Mouse (Mus musculus) cerebellum, adult (tissue): ENCODE results near the gene Bmpr1a.

Experiments
- ATAC-seq: cut with Nextera tagmentation; 2 replicates; pipeline ENCODE4 v1.9.2; 2017; ENCODE audit warnings: mild to moderate bottlenecking, moderate library complexity, mixed read lengths; ENCODE audit not compliant: insufficient number of reproducible peaks, low FRiP score, low TSS enrichment

Bmpr1a gene

DNA sequence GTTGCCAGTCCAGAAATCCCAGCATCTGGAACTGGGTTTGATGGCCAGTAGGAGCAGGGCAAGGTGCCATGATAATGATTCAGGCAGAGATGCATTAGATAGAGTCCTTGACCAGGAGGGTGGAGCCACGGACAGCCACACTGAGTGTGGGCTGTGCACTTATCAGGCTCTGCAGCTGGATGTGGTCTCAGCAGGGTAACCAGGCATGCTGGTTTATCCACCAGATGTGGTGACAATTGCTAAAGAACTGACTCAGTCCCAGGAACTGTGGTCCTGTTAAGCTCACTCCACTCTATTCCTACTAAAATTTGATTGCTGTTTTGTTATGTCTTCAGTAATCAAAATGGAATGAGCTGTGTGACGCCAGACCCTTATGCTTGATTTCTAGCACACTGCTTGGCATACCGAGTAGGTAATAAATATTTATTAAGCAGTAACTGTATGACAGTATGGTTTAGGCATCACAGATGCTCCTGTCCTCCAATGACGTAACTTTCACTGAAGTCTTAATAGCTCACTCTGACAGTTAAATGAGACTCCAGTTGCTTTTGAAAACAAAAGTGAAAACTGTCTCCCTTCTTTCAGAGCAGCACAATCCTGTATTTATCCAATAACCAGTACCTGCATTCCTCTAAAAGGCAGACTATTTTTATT is 5.2 kb upstream of the Bmpr1a start:
- no peak for ATAC-seq

DNA sequence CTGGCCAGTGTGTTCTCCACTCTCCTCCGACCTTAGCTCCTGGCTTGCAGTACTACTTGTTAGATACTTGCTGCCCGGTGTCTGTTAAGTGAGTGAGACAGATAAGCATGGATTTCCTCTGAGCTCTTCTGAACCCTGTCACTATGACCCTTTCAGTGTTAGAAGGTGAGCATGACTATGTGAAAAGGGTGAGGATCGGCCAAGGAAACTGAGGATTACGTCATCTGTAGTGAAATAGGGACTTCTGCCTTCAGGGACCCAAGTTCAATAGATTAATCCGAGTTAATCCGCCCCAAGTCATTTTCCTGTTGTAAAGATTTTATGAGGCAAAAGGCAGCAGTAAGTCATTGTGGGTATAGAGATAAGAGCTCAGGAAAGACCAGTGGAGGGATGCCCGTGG is 2.2 kb upstream of the Bmpr1a start:
- ATAC-seq, result no peak

DNA sequence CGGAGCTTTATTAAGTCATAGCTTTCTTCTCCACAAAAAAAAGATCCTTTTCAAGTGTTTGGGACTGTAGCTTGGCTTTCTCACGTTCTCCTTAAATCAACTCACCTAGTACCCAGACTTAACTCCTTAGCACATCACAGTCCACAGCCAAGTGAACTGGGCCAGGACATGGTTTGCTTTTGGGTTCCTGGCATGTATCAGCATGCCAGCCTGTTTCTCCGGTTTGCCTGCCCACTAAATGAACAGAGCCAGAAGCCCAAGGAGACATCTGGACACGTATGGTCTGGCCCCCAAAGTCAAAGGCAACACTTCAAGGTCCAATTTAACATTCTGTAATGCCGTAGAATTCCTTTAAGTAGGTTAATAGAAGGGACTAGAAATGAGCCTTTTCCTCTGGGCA is 1.2 kb upstream of the Bmpr1a start:
- no peak for ATAC-seq

DNA sequence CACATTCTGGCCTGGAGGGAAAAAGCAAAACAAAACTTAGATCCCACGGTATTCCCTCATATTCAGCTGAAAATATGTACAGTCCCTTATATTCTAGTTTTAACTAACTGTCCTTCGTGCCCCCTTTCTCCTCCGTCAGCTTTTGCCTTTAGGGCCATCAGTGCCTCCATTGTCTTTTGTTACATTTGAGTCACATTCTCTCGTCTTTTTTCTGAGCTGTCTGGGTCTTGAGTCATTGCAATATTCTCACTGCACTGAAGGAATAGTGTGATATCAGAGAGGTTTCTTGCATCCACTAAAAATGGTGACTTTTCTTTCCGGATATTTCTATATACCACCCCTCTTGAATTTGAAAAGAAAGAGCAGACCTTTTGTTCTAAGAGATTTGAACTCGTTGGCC is 618 bp upstream of the Bmpr1a start:
- ATAC-seq, result no peak

DNA sequence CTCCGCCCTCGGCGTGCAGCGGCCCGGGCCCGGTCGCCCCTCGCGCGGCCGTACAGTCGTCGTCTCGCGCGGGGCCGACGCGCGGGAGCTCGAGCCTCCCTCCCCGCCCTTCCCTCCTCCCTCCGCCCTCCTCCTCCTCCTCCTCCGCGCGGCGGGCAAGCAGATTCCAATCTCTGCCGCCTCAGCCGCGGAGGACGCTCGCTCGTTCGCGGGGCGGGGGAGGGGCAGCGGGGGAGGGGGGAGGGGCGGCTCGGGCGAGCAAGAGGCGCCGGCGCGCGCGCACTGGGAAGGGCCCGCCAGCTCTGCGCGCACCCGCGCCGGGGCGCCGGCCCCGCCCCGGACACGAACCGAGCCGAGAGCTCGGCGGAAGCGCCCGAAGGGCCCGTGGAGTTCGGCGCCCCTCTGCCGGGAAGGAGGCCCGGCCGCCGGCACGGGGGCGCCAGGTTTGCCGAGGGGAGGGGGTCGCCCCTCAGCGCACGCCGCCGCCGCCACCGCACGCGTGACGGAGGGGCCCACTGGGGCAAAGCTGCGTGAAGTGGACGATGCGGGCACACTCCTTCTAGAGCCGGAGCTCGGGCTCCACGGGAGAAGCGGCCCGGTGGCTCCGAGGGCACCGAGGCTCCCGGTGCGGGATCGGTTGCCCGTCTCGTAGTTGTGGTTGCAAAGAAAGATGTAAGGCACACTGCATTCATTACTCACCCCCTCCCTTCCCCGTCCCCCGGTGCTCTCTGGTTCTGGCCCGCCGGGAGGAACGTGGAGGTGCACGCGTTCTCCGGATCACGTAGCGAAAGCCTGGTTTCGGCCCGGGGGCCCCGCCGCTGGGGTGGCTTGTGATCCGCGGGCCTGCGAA is 441 bp downstream of the Bmpr1a start:
- peak; percentile 86 for ATAC-seq

DNA sequence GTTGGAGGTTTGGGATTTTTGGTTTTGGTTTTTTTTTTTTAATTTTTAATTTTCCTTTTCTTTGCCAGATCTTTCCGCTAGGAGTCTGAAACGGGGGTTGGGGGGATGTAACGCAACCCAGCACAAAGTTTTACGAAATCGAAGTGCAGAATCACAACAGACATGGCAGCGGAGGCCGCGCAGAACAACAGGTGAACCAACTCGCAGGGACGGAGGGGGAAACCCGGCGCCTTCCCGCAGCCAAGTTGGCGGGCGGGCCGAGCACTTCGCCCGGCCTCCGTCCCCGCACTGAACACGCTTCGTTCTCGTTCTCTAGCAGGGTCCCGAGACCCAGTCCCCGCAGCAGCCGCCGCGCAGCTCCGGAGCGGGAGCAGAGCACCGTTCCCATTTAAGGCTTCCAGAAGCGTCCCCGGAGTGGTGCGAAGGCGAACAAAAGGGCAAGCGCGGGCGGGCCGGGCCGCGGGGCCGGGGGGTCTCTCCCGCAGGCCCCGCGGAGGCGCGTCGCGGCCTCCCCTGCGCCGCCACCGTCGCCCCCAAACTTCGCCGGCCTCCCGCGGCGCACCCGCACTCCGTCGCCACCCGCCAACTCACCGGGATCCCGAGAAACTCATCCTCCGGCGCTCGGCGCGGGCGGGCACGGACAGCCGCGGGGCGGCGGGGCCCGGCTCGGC is 1.2 kb downstream of the Bmpr1a start:
- peak; percentile 7; the same call in 1 of the 2 replicates for ATAC-seq

DNA sequence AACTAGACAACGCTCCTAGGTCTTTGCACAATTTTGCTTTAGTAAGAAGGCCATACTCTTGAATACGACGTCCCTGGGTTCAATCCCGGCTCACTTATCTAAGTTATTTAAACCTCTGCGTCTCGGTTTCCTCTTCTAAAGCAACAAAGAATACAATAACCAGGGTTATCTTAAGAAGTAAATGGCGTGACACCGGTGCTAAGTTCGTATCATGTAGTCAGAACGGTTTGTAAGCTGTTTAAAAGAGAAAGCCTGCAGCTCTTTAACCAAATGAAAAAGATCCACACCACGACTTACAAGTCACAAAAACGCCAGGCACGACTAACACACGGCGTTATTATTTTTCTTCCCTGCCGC is 1.7 kb downstream of the Bmpr1a start:
- ATAC-seq, result no peak

DNA sequence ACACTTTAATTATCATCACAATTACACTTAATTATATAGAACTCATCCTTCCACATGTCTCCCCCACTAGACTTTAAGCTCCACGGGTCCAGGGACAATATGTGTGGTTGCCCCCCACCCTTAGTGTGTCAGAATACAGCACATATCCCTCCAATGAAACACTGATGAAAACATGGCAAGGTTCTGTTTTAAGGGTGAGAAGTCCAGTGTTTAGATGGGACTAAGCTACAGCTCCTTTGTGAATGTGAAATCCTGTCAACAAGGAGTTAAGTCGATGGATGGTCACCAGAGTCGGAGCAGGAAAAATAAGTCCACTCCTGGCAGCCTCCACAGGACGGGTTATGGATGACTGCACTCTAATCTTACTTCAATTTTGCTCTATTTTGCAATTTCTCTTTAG is 2.8 kb downstream of the Bmpr1a start:
- ATAC-seq, result no peak

DNA sequence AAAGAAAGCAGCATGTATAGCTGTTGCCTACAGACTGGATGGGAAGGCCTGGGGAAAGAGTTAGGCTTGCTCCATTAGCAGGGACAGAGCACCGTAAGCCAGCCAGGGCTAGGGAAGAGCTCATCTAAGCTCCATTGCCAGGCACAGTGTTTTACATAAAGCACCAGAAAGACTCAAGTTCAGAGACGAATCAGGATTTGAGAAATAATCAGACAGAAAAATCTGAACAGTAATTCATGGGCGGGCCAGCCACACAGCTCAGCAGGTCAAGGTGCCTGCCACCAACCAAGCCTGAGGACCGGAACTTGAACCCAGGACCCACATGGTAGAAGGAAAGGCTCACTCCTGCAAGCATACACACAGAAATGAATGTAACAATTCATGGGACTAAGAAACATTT is 3.5 kb downstream of the Bmpr1a start:
- ATAC-seq, result no peak

DNA sequence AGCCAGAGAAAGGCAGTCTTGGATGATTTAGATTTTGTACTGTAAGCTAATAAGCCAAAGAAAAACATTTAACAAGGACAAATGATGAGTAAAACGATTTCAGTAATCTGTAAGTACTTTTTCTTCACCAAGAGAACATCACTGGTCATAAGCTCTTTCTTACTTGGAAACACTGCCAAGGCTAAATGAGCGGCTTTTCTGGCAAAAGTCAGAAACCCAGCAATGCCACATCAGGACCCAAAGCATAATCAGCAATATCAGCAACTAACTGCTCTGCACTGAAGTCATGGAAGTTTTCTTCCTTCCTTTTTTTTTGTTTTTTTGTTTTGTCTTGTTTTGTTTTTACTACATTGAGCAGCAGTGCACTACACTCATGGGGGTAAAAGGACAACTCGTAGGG is 5.8 kb downstream of the Bmpr1a start:
- ATAC-seq, result no peak

DNA sequence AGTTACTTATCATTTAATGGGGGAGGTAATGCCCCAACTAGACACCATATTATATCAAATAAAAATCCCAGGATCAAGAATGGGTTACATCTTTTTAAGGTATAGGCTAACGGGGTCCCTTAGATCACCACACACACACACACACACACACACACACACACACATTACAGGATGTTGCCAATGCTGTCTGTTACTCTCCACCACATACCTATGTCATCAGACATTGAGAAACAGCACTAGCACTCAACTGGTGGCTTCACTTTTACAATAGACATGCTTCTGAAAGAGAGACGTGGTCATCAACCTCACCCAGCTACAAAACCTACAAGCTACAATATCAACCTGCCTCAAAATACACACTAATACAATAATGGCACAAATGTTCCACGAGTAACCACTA is 9.5 kb downstream of the Bmpr1a start:
- no peak for ATAC-seq

DNA sequence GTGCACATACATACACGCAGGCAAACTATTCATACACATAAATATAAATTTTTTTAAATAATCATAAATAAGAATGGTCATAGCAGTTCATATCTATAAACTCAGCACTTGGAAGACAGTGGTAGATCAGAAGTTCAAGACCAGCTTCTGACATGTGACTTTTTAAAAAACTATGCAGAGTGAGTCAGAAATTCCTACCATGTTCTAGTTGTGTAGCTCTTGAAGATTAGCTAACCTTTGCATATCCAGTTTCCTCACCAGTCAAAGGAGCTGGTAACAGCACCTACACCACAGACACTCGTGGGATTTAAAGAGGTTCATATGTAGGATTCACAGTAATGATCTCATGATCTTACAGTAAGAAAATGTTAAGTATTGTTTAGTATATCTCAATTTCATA is 10.5 kb downstream of the Bmpr1a start:
- no peak for ATAC-seq

DNA sequence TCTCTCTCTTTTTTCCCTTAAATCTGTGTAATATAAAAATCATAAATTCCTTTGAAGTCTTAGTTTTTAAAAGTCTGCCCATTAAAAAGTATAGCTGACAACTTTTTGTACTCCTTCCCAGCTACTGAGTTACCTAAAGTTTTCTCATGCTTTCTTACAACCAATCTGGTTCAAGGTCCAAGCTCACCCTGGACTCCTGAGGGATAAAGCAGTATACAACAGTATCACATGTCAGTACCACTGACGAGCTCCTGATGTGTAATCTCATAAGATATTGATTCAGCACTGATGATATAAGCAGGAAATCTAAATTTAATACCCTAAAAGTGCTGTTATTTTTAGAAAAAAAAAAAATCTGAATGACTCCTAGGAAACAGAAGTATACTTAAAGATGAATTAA is 12.2 kb downstream of the Bmpr1a start:
- no peak for ATAC-seq

DNA sequence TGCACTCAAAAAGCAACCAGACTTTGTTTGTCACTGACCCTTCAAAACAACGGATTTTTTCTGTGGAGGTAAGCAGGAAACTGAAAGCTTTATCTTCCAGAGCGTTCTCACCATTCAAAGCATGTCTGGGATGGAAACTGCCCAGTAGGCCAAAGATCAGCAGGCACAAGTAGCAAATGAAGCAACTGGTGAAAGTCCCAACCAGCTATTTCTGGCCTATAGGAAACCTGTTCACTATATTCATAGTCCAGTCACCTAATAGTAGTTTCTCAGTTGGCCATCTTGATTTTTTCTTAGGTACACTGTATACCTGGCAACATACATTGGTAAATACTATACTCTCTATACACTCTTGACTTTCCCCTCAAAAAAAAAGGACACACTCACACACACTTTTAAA is 13.2 kb downstream of the Bmpr1a start:
- ATAC-seq, result no peak

DNA sequence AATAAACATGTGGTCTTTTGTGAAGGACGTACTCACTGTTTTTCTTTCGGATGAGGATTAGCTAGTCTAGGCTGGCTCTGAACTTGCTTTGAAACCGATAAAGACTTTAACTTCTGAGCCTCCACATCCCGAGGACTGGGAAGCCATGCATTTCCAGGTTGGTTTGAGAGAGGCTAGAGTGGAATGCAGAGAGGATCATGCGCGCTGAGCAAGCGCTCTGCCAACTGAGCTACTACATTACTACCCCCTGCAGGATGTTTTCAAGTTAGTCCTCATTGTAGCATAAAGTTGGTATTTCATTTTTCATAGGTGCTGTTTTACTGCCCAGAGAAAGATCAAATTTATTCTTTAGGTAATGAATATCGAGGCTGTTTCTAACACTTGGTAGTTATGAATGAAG is 17.0 kb downstream of the Bmpr1a start:
- no peak for ATAC-seq

DNA sequence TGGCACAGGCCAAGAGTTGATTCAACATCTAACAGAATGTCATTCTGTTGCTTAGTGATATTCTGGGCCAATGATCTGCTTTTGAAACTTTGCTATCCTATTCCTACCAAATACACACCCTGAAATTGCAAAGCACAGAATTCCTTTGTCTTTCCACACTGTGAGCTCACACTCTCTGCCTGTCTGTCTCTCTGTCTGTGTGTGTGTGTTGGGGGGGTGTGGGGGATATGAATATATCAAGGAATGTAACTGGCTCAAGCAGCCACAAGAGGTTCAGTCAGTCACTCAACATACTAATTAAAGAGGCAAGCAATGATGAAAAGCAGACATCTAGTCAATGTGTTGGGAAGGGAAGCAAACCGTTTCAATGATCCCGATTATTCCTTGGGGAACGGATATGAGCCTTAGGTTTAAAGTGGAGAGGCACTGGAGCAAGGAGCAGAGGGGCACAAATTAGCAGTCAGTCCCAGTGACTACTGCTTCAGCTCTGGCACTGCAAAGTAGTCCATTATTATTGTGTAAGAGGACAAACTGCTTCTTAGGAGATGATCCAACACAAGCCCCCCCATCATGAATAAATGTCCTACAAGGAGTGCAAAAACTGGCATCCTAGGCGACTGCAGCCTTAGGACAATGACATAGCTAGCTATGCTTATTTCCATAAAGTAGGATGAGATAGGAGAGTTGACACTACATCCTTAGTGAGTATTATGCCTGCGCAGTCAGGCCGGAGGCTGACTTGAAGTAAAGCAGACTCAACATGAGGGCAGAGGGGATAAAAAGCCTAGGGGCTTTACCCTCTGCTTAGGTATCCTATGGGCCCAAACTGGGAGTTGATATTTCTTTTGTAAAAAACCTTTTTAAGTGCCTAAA is 19.4 kb downstream of the Bmpr1a start:
- no peak for ATAC-seq

DNA sequence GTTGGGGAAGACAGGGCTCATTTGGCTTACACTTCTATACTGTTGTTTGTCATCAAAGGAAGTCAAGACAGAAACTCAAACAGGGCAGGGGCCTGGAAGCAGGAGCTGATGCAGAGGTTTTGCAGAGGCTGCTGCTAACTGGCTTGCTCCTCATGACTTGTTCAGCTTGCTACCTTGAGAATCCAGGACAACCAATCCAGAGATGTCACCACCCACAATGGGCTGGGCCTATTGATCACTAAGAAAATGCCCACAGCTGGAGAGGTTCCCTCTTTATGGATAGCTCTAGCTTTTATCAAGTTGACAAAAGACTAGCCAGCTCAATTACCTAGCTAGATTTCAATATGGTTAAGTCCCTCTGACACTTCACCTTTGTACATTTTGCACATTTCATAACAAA is 31.6 kb downstream of the Bmpr1a start:
- ATAC-seq, result no peak

DNA sequence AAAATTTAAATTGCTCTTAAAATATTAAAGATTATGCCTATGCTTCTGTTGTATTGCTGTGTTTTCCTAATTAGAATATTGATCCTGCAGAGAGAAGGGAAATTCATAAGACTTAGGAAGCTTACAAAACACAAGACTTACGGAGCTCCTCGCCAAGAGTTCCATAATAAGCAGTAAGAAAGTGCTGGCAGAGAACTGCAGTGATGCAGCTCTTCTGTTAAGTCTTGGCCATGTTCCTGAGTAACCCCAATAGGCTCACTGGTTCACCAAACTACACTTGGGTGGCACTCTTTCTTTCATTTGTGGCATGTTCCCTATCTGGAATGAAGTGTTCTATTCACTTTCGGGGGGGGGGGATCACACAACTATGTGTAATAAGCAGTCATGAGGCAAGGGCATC is 36.9 kb downstream of the Bmpr1a start:
- ATAC-seq, result no peak

DNA sequence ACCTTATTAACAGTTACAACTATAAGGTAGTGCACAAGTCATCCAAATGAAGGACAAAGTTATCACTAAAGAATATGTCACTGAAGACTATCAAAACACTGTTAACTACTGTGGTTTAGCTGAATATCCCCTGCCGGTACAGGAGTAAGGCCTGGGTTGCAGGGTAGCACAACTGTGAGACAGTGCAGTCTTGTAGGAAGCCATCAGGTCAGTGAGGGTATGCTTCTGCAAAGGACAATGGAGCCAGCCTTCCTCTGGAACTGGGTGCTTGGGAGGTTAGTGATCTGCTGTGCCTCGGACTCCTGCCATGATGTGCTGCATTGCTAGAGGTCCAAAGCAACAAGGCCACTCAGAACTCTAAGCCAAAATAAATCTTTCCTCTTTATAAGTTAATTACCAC is 43.8 kb downstream of the Bmpr1a start:
- no peak for ATAC-seq

DNA sequence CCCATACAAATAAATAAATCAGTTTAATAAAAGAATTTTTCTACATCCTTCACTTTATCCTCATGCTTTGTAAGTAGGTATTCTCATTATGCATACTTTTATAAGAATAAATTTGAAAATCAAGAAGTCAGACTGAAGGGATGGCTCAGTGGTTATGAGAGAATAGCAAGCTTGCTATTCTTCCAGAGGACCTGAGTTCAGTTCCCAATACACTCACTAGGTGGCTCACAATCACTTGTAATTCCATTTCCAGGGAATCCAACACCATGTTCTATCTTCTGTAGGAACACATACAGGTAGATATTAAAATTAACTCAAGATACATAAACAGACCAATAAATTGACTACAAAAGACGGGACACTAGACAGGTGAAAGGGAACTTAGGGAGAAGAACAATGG is 44.3 kb downstream of the Bmpr1a start:
- ATAC-seq, result peak; percentile 74; the same call in 1 of the 2 replicates

DNA sequence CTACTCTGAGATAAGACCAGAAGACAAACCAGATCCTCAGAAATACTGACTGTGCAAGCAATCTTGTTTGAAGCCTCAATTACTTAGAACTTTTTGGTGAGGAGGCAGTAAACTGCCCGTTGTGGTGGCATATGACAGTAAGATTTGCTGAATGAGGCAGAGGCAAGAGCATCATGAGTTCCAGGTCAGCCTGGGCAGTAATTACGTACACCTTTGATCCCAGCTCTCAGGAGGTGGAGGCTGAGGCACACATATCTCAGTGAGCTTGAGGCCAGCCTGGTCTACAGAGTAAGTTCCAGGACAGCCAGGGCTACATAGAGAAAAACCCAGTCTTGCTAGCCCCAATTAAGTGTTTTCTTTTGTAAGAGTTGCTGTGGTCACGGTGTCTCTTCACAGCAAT is 48.9 kb downstream of the Bmpr1a start:
- no peak for ATAC-seq
